Mouse (Mus musculus) cerebellum, adult 18-20 months (tissue): Measurements from ENCODE around the gene Thsd1.
"Not testable (repeated sequence)": the region's sequence is repeated elsewhere in the genome, so short reads cannot be mapped to it uniquely, and the experiment has no call there.

Experiments used
- DNase-seq, 2 experiments: peaks; one replicate each; pipeline ENCODE4 v3.0.0; 2021

Gene Thsd1

DNA sequence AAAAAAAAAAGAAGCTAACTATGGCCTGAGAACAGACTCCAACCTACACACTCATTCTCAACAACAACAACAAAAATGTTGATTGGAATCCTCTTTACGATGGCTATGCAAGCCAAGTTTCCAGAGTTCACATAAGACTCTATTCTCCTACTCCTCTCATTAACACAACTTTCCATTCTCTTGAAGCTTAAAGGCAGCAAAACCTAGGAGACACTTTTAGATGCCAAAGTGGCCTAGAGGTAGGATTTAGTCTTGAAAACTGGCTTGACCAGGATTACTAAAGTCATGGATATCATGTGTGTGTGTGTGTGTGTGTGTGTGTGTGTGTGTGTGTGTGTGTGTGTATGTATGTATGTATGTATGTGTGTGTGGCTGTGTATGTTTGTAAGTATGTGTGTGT is 38.1 kb downstream of the Thsd1 start:
- no peak for DNase-seq

DNA sequence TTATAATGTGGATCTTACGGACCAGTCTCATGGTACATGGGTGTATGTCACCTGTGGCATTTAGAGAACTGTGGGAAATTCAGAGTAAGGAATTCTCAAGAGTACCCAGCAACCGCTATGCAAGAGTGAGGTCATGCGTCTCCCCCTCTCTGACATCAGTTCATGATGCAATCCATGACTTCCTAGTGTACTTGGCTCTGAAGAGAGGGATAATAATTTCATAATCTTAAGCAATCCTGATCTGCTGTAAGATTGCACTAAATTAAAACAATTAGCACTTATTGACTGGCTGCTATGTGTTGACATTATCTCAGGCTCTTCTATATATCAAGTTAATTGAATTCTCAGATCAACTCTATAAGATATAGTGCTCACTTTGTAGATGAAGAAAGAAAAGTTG is 39.7 kb downstream of the Thsd1 start:
- no peak for DNase-seq

DNA sequence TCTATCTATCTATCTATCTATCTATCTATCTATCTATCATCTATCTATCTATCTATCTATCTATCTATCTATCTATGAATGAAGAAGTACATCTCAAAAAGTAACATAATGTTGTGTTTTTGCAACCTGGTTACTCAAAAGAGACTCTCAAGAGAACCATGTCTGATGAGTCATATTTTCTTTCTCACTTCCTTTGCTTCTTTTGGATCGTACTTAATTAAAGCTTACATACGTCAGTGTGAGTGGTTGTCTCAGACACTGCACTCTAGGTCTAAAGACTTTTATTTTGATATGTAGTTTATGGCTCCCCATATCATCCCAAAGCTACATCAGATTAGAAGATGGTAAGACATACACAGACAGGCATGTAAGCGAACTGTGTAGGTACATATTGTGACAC is 46.0 kb downstream of the Thsd1 start:
- DNase-seq, result no peak

DNA sequence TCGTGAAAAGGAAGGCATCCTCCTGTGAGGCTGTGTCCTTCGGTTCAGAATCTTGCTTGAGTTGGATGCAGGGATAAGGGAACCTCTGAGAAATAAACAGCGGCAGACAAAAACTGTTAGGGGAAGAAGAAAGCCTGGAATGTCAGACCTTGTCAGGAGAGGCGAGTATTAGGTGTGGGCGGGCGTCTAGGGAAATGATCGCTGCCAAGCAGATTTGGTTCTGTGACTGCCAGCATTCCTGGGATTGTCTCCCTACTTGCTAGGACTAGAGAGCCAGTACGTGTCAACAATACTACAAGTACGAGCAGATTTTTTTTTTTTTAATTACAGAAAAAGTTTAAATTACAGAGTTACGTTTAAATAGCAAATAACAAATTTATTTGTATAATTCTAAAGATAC is 47.5 kb downstream of the Thsd1 start:
- no peak for DNase-seq

DNA sequence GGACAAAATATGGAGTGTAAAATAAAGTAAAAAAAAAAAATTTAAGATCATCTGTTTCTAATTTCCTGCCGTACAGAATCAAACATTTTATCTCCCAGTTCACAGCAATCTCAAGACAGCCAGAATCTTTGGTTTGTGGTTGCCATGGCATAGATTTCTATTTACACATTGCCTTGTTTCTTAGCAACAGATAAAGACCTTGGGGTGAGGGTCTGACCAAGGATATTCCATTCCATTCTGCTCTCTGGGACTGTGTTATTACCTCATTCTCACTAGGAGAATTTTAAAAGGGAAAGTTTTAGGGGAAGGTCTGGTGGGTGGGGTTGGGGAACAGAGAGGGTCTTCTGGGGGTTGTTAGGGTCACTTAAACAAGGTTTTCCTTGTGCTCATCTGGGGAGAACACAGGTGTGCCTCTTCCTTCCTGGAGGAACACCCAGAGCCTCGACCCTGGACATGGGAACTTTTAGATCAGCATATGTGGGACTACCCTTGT is 55.9 kb downstream of the Thsd1 start, which contains the start of gene Tpte:
TSS of gene Tpte (plus strand) at position 443 of the 493 bp plus-strand sequence.
- DNase-seq, result no peak

DNA sequence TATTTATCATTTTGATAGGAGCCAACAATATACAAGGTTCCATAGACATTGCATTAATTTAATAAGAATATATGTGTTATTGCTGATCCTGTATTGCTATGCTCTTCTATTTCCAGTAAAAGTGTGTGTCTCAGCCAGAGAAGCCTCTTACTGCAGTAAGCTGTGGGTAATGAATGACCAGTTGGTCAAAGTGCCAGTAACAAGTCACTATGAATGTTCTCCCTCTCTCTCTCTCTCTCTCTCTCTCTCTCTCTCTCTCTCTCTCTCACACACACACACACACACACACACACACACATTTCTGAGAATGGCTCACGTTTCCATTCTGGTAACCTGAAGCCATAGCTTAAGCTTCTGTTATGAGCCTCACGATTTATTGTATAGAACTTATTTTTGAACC is 75.2 kb downstream of the Thsd1 start:
- DNase-seq, result no peak

DNA sequence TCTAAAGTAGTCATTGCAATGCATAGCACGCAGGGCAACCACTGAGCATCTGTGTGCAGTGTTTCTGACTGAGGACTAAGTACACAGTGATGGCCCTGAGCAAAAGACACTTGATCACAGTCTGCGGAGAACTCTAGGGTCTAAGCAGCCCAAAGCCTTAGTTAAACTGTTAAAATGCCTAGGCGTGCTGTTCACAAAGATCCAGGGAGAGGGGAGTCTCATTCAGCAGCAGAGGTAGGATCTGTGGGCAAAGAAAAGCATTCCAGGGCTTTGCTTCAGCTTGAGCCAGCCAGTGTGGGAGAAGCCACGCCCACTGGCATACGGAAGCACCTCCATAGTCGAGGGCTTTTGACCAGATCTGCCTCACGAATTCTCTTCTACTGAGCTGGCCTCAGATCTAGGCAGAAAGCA is 75.8 kb downstream of the Thsd1 start:
- no peak for DNase-seq

DNA sequence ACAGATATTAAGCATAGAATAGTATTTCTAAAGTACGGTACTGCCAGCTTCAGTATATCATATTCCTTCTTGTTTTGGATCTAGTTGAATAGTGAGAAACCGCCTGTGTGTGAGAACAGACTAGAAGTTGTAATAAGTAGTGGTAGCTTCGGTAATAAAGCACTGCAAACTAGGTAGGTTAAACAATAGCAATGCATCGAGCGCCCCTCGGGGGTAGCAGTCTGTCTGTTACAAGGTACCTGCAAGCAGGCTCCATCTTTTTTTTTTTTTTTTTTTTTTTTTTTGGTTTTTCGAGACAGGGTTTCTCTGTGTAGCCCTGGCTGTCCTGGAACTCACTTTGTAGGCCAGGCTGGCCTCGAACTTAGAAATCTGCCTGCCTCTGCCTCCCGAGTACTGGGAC is 76.9 kb downstream of the Thsd1 start:
- DNase-seq, result not testable (repeated sequence)

DNA sequence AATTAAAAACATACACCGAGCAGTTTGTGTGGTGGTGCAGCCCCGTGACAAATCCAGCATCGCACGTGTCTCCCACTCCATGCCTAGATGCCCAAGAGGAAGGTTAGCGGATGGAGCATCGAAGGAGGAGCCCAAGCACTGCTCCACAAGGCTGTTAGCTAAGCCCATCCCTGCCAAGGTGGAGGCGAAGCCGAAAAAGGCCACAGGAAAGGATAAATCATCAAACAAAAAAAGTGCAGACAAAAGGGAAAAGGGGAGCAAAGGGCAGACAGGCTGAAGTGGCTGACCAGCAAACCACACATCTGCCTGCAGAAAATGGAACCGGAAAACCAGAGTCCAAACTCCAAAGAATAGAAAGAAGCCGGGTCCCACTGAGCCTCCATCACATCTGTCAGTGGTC is 79.9 kb downstream of the Thsd1 start:
- DNase-seq, result no peak
